Mouse (Mus musculus): Measurements from ENCODE around the gene Rufy2. TPM values are rescaled to one million over a fixed set of nuclear protein-coding genes. Genes with fewer than 3 reads are reported as not detected.

The Rufy2 gene
- polyA plus RNA-seq, 1 experiment from 2014 or later, result 13.3 TPM

- H3K9ac ChIP-seq (ENCODE audit: low read depth, low read length), result peak overlapping the region; percentile 98
- peak overlapping the region; percentile 100 for H3K27ac ChIP-seq (ENCODE audit: low read depth, low read length)
- peaks cover 13% of the 10 kb centered on the region for H3K4me1 ChIP-seq (ENCODE audit: control insufficient read depth, insufficient read depth, low read length)
- no peaks in the 10 kb centered on the region for H3K27me3 ChIP-seq (ENCODE audit: control insufficient read depth, insufficient read depth, low read length)
- no peaks in the 10 kb centered on the region for H3K36me3 ChIP-seq (ENCODE audit: control insufficient read depth, insufficient read depth, low read length)
- WGBS (ENCODE audit: insufficient replicate concordance), result under 1% methylated on average over 59 of the region's 68 CpGs
- H3K9me3 ChIP-seq (replicated peaks; ENCODE audit: control insufficient read depth, low read length), result no peaks in the 10 kb centered on the region
- ATAC-seq (replicated peaks; ENCODE audit: insufficient number of reproducible peaks, low FRiP score, low TSS enrichment), result peak; percentile 57
- peak overlapping the region; percentile 55 for H3K4me2 ChIP-seq
- peak overlapping the region; percentile 98 for H3K4me3 ChIP-seq (ENCODE audit: low read depth, low read length)
Measured at GRCm38 (mm10) chr10:63023121-63023748, 43.2 kb downstream of the Rufy2 start.

GRCm38 (mm10) chr10:63023749-63024579, 43.9 kb downstream of the Rufy2 start, which contains the start of the genes Hnrnph3 and Pbld2:
Hnrnph3 (minus strand) TSS chr10:63024217.
Pbld2 (plus strand) TSS chr10:63024315.
- Histone ChIP-seq H3K36me3 (ENCODE audit: control insufficient read depth, insufficient read depth, low read length) (no peaks in the 10 kb centered on the region), H3K4me3 (ENCODE audit: low read depth, low read length) (peak within 1 kb of the TSS; percentile 98), H3K9me3 (replicated peaks; ENCODE audit: control insufficient read depth, low read length) (no peaks in the 10 kb centered on the region), H3K9ac (ENCODE audit: low read depth, low read length) (peak within 1 kb of the TSS; percentile 98), H3K4me2 (peak within 1 kb of the TSS; percentile 70), H3K27me3 (ENCODE audit: control insufficient read depth, insufficient read depth, low read length) (no peaks in the 10 kb centered on the region), H3K4me1 (ENCODE audit: control insufficient read depth, insufficient read depth, low read length) (peaks cover 13% of the 10 kb centered on the region), H3K27ac (ENCODE audit: low read depth, low read length) (peak within 1 kb of the TSS; percentile 100)
- WGBS (ENCODE audit: insufficient replicate concordance), result under 1% methylated on average over 61 of the region's 69 CpGs
- peak; percentile 96 for ATAC-seq (replicated peaks; ENCODE audit: insufficient number of reproducible peaks, low FRiP score, low TSS enrichment)

- peak; percentile 66; the same call in 1 of the 2 replicates for ATAC-seq (replicated peaks; ENCODE audit: insufficient number of reproducible peaks, low FRiP score, low TSS enrichment)
- 0% methylated on average over 8 of the region's 8 CpGs for WGBS (ENCODE audit: insufficient replicate concordance)
Measured at GRCm38 (mm10) chr10:63024580-63024910, 44.5 kb downstream of the Rufy2 start.

DNA sequence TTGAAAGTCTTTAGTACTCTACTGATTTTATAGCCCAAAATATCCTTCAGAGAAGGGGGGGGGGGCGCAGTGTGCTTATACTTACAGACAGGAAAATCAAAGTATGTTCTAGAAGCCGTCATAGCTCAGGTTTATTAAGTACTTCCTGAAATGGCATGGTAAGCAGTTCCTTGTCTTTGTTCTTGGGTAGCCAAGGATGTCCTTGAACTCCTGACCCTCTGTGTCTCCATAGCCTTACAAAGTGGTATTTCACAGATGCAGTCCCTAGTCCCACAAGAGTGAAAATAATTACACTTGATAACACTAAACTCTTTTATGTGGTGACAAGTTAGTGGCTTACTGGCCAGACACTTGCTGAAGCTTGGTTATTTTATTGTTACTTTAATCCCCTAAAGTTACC, 45.0 kb downstream of the Rufy2 start:
- peaks cover 13% of the 10 kb centered on the region for H3K4me1 ChIP-seq (ENCODE audit: control insufficient read depth, insufficient read depth, low read length)
- WGBS (ENCODE audit: insufficient replicate concordance), result 47% methylated on average over 2 of the region's 2 CpGs
- H3K36me3 ChIP-seq (ENCODE audit: control insufficient read depth, insufficient read depth, low read length), result no peaks in the 10 kb centered on the region
- no peaks in the 10 kb centered on the region for H3K9me3 ChIP-seq (replicated peaks; ENCODE audit: control insufficient read depth, low read length)
- H3K4me2 ChIP-seq, result peak overlapping the region; percentile 70
- H3K9ac ChIP-seq (ENCODE audit: low read depth, low read length), result no peak overlapping the region; the same call in 1 of the 2 replicates
- no peak for ATAC-seq (replicated peaks; ENCODE audit: insufficient number of reproducible peaks, low FRiP score, low TSS enrichment)
- H3K4me3 ChIP-seq (ENCODE audit: low read depth, low read length), result peak overlapping the region; percentile 98; the same call in 1 of the 2 replicates
- peak overlapping the region; percentile 100 for H3K27ac ChIP-seq (ENCODE audit: low read depth, low read length)
- no peaks in the 10 kb centered on the region for H3K27me3 ChIP-seq (ENCODE audit: control insufficient read depth, insufficient read depth, low read length)

More at GRCm38 (mm10) chr10:63024580-63024910, 44.5 kb downstream of the Rufy2 start:
- H3K36me3 ChIP-seq (ENCODE audit: control insufficient read depth, insufficient read depth, low read length), result no peaks in the 10 kb centered on the region
- peak overlapping the region; percentile 98 for H3K4me3 ChIP-seq (ENCODE audit: low read depth, low read length)
- H3K9ac ChIP-seq (ENCODE audit: low read depth, low read length), result peak overlapping the region; percentile 83
- H3K27ac ChIP-seq (ENCODE audit: low read depth, low read length), result peak overlapping the region; percentile 100
- peak overlapping the region; percentile 70 for H3K4me2 ChIP-seq
- H3K27me3 ChIP-seq (ENCODE audit: control insufficient read depth, insufficient read depth, low read length), result no peaks in the 10 kb centered on the region
- no peaks in the 10 kb centered on the region for H3K9me3 ChIP-seq (replicated peaks; ENCODE audit: control insufficient read depth, low read length)
- peaks cover 13% of the 10 kb centered on the region for H3K4me1 ChIP-seq (ENCODE audit: control insufficient read depth, insufficient read depth, low read length)

- no peak overlapping the region for H3K27ac ChIP-seq (ENCODE audit: low read depth, low read length)
- no peaks in the 10 kb centered on the region for H3K36me3 ChIP-seq (ENCODE audit: control insufficient read depth, insufficient read depth, low read length)
Measured at GRCm38 (mm10) chr10:63025491-63026011, 45.5 kb downstream of the Rufy2 start.

DNA sequence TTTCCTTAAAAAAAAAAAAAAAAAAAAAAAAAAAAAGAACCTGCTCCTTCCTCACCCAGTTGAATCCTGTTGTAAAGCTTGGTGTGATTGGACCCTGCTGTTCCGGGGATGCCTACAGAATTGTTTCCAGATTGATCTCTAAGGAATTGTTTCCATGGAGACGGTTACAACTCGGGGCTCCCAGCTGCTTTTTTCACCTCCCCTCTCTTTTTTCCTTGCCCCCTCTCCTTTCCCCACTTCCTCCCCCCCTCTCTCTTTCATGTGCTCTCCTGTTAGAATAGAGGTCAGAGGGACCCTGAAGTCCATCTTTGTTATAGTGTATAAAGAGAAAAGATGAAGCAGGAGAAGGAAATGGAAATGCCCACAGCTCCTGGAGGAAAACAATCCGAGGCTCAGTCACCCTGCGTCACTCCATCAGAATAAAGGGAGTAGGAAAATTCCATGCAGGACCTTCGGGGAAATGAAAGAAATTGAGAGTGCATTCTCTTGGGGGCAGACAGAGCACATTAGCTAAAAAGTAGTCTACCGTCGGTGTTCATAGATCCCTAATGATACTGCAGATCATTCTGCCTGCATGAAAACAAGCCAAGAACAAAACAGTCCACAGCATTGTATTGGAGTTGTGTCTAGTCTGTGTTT, 46.3 kb downstream of the Rufy2 start:
- 58% methylated on average over 8 of the region's 8 CpGs for WGBS (ENCODE audit: insufficient replicate concordance)
- no peaks in the 10 kb centered on the region for H3K9me3 ChIP-seq (replicated peaks; ENCODE audit: control insufficient read depth, low read length)
- H3K36me3 ChIP-seq (ENCODE audit: control insufficient read depth, insufficient read depth, low read length), result no peaks in the 10 kb centered on the region
- ATAC-seq (replicated peaks; ENCODE audit: insufficient number of reproducible peaks, low FRiP score, low TSS enrichment), result no peak
- H3K9ac ChIP-seq (ENCODE audit: low read depth, low read length), result no peak overlapping the region
- H3K27me3 ChIP-seq (ENCODE audit: control insufficient read depth, insufficient read depth, low read length), result no peaks in the 10 kb centered on the region
- H3K4me3 ChIP-seq (ENCODE audit: low read depth, low read length), result no peak overlapping the region
- H3K4me1 ChIP-seq (ENCODE audit: control insufficient read depth, insufficient read depth, low read length), result peaks cover 8% of the 10 kb centered on the region
- no peak overlapping the region for H3K4me2 ChIP-seq
- H3K27ac ChIP-seq (ENCODE audit: low read depth, low read length), result no peak overlapping the region

More at GRCm38 (mm10) chr10:63025491-63026011, 45.5 kb downstream of the Rufy2 start:
- Histone ChIP-seq H3K4me1 (ENCODE audit: control insufficient read depth, insufficient read depth, low read length) (peaks cover 13% of the 10 kb centered on the region), H3K4me3 (ENCODE audit: low read depth, low read length) (no peak overlapping the region), H3K9ac (ENCODE audit: low read depth, low read length) (no peak overlapping the region), H3K9me3 (replicated peaks; ENCODE audit: control insufficient read depth, low read length) (no peaks in the 10 kb centered on the region), H3K4me2 (no peak overlapping the region), H3K27me3 (ENCODE audit: control insufficient read depth, insufficient read depth, low read length) (no peaks in the 10 kb centered on the region)
- no peak for ATAC-seq (replicated peaks; ENCODE audit: insufficient number of reproducible peaks, low FRiP score, low TSS enrichment)
- WGBS (ENCODE audit: insufficient replicate concordance), result 74% methylated on average over 6 of the region's 6 CpGs

DNA sequence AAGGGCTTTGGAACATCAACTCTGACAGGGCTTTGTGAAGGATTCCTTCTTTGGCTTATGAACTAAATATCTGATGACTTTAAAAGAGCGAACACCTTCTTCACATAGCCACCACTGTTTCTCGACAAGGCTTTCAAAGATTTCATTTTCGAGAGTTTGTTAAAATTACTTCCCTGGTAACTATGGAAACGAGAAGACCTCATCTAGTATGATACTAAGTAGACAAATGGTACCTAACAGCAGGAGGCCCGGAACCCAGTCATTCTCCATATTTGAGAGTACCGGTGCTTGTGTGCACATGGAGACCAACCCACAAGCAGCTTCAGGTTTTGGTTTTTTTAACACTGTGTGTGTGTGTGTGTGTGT, 46.8 kb downstream of the Rufy2 start:
- Histone ChIP-seq H3K36me3 (ENCODE audit: control insufficient read depth, insufficient read depth, low read length) (no peaks in the 10 kb centered on the region), H3K4me1 (ENCODE audit: control insufficient read depth, insufficient read depth, low read length) (peaks cover 3% of the 10 kb centered on the region; the same call in 1 of the 2 replicates), H3K27me3 (ENCODE audit: control insufficient read depth, insufficient read depth, low read length) (no peaks in the 10 kb centered on the region), H3K4me2 (no peak overlapping the region), H3K9ac (ENCODE audit: low read depth, low read length) (no peak overlapping the region), H3K27ac (ENCODE audit: low read depth, low read length) (no peak overlapping the region), H3K9me3 (replicated peaks; ENCODE audit: control insufficient read depth, low read length) (no peaks in the 10 kb centered on the region), H3K4me3 (ENCODE audit: low read depth, low read length) (no peak overlapping the region)
- ATAC-seq (replicated peaks; ENCODE audit: insufficient number of reproducible peaks, low FRiP score, low TSS enrichment), result no peak
- 87% methylated on average over 6 of the region's 6 CpGs for WGBS (ENCODE audit: insufficient replicate concordance)

- no peak overlapping the region for H3K4me3 ChIP-seq (ENCODE audit: low read depth, low read length)
- no peaks in the 10 kb centered on the region for H3K9me3 ChIP-seq (replicated peaks; ENCODE audit: control insufficient read depth, low read length)
- H3K36me3 ChIP-seq (ENCODE audit: control insufficient read depth, insufficient read depth, low read length), result no peaks in the 10 kb centered on the region
- H3K4me1 ChIP-seq (ENCODE audit: control insufficient read depth, insufficient read depth, low read length), result no peaks in the 10 kb centered on the region
- no peak overlapping the region for H3K4me2 ChIP-seq
- no peak overlapping the region for H3K9ac ChIP-seq (ENCODE audit: low read depth, low read length)
- no peak for ATAC-seq (replicated peaks; ENCODE audit: insufficient number of reproducible peaks, low FRiP score, low TSS enrichment)
- 89% methylated on average over 10 of the region's 10 CpGs for WGBS (ENCODE audit: insufficient replicate concordance)
- no peaks in the 10 kb centered on the region for H3K27me3 ChIP-seq (ENCODE audit: control insufficient read depth, insufficient read depth, low read length)
- no peak overlapping the region for H3K27ac ChIP-seq (ENCODE audit: low read depth, low read length)
Measured at GRCm38 (mm10) chr10:63027376-63028161, 47.5 kb downstream of the Rufy2 start.
